Mouse (Mus musculus): ENCODE results near the gene Cd2. TPM values are rescaled to one million over a fixed set of nuclear protein-coding genes. Genes with fewer than 3 reads are reported as not detected.

Cd2 gene
- total RNA-seq, 2 experiments from 2014 or later, result not detected

DNA sequence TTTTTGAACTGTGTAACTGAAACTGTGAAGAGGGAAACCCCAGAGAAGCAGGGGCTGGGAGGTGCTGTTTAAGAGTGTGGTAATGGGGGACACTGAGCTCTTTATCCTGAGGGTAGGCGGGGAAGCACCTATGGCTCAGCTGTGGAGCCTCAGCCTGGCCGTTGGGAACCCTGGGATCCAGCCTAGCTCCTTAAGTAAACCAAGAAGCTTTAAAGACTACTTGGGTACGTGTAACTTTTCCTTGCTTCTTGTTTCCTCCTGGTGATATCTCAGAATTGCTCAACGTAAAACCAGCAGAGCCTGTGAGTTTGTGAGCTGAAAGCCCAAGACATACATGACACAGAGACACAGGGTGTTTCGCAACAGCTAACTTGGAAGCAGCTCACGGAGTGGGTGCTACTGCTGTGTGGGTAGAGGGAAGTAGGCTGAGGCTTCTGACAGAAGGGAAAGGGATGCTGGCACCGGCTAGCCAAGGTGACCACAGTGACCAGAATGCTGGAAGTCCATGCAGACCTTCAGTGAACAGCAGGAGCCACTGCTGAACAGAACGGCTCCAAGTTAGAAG is 5.9 kb upstream of the Cd2 start:
- peak; percentile 26 for DNase-seq (ENCODE audit: low spot score)

DNA sequence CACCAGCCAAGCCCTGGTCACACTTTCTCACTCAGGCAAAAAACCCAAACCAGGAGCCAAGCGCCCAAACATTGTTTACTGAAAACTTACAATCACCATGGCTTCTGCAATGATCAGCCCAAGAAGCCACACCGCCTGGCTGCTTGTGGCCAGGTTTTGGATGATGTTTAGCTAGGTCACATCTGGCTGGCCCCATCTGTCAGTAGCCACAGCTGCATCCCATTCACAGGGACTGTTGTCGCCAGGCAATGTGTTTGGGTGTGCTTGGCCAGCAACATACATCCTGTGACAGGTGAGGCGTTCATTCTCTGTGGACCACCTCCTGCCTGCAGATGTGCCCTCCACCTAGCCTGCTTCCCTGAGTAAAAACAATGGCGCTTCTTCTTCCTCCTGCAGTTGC is 4.9 kb upstream of the Cd2 start:
- peak; percentile 31 for DNase-seq (ENCODE audit: low spot score)

DNA sequence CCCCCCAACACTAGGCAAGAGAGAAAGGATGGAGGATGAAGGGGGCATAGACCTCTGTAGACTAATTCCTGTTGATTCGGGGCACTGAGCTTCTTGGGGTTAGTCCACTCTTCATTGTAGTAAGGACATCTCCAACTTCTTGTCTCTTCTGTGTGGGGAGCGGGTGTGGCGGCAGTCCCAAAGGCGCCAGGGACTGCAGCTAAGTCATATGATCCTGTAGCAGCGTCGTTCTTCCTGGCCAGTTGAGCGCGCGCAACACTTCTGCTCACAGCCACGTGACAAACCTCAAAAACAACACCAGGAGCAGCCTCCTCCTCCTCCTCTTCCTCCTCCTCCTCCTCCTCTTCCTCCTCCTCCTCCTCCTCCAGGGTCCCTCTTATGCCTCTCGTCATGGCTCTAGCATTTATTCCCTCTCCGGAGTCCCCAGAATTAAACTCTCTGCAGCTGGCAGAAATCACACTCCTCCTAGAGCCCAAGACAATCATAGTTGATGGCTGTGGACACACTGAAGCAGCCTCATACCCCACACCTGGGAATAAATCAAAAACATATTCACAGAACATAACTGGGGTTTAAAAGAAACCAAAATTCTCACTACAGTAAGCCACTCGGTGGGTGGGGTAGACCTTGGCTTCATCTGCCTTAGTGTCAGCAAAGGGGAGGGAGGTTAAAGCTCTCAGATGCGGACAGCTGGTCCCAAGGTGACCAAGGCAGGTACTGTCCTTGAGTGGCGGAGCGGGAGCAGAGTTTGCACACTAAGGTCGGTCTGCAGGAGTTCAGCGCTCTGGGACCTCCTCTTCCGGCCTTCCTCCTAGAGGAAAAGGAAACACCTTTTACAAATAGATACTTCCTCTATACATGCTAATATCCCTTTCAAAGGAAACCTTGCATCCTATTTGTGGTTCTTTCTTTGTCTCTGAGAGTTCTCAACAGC is 3.1 kb upstream of the Cd2 start:
- no peak for DNase-seq (ENCODE audit: low spot score)

DNA sequence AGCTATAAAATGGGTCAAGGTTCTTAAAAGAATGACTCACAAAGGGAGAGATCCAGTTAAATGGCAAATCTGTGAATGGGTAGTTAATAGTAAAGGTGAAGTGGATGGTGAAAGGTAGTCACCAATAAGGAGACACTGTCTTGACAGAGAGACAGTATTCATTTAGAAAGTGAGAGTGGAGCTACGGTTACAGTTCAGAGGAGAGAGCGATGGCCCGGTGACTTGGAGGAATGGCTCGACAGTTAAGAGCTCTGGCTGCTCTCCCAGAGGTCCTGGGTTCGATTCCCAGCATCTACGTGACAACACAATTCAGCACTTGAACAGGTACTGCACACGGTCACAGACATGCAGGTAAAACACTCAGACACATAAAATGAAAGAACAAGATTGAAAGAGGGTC is 2.3 kb upstream of the Cd2 start:
- DNase-seq (ENCODE audit: low spot score), result no peak

DNA sequence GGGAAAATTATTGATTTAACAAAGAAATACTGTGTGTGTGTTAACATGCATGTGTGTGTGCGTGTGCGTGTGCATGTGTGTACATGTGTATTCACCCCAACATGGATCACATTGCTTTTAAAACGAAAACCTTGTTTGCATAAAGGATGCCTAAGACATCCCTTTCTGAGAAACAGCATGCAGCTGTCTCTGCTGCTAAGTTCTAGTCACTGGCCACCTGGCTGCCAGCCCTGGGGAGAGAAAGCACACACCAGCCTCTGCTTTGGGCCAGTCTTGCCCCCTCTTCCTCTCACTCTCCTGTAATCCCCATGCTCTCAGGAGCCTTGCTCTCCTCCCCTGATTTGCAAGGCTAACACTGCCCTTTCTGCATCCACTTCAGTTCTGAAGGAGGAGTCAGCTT is 1.7 kb upstream of the Cd2 start:
- DNase-seq (ENCODE audit: low spot score), result no peak

DNA sequence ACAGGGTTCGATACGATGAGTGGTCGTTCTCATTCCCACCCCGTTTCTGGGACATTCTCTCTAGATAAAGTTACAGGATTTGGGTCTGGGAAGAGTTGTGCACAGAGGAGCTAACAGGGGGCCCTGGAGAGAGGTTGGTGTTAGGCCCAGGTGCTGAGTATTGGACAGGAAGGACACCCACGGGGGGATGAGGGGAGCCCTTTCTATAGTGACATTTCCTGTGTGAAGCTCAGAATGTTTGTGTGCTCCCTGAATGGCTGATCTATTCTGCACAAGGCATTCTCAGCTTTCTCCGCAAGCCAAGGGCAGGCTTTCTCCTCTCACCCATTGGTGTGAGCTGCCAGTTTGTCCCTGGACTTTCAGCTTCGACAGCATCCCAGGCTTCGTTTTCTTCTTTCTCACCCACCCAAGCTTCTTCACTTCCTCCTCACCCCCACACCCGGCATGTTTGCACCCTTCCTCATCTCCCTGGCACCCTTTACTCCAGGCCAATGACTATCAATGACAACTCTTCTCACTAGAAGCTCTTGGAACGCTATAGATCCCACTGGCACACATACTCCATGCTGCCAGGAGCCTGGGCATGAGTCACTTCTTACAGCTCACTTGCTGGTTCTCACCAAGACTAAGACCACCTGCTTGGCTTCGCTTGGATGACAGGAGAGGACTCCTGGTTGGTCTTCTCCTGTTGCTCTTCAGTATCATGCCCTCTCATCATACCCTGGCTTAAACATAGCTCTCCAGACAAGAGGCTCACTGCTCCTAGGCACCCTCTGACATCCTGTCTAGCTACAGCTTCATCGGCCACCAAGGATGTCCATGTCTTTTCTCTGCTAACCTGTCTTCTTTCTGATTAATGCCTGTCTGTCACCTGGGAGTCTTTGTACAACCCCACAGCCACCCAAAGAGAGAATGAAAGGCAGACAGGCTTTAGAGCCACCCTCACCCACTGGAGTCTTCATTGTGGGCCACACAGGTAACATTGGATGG is 1.1 kb downstream of the Cd2 start:
- DNase-seq (ENCODE audit: low spot score), result no peak

DNA sequence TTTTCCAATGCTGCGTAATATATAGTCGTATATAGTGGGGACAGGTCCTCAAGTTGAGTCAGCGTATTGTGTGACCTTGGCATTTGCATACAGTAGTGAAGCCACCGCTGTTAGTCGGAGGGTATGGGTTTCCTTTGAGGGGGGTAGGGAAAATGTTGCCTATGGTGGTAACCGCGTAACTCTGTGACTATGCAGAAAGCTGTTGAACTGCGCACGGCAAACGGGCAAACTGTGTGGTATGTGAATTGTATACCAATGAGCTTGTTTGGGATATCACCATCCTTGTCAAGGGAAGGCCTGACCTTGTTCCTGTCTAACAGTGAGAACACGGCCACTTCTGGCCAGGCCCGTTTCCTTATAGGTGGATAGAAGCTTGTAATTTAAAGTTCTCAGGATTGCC is 1.9 kb downstream of the Cd2 start:
- DNase-seq (ENCODE audit: low spot score), result no peak

DNA sequence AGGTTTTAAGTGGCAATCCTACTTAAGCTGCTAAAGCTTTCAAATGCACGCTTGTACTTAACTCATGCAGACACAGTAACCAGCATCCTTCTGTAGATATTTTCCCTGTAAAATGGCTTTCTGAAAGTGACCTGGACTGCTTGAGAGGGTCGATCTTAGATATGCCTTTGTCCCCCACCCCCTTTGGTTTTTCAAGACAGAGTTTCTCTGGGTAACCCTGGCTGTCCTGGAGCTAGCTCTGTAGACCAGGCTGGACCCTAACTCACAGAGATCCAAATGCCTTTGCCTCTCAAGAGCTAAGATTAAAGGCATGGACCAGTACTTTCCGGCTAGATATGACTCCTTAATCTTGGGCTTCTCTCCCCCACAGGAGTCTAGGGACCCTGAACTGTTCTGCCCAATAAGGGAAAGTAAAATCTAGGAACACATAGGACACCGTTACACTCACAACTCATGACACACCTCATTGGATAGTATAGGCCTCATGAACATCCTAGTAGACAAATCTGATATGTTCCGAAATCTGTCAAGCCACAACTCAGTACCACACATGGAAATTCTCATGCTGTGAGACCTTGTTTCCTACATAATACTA is 2.6 kb downstream of the Cd2 start:
- no peak for DNase-seq (ENCODE audit: low spot score)

DNA sequence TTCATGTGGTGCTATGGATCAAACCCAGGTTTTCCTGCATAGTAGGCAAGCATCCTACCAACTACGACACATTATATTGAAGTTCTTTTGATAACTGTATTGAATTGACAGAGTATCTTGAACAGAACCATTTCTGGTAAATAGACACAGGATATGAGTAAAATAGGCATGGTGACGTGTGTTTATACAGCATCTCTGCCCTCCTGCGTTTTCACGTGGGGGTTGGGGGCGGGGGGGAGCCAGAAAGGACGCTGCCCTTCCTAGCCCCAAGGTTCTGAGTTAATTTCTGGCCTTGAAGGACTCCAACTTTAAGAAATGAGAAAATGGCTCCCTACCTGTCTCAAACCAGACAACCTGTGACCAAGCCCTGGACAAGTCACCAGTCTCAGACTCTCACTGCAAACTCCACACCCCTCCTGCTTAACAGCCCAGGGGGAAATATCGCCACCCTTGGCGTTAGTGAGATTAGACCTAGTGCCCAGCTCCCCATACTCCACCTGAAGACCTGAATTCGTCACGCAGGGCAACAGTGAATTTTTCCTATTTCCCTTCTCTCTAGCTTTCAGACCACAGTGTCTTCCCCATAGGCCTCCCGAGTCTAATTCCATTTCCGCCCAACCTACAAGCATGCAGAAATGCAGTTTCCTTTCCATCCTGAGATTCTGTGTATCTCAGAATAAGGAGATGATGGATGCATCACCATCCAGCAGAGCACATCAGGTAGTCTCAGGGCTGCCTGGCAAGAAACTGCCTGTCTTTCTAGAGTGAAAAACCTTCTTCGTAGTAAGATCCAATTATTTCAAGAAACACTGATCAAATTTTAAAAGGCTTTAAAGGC is 3.7 kb downstream of the Cd2 start:
- DNase-seq (ENCODE audit: low spot score), result no peak

DNA sequence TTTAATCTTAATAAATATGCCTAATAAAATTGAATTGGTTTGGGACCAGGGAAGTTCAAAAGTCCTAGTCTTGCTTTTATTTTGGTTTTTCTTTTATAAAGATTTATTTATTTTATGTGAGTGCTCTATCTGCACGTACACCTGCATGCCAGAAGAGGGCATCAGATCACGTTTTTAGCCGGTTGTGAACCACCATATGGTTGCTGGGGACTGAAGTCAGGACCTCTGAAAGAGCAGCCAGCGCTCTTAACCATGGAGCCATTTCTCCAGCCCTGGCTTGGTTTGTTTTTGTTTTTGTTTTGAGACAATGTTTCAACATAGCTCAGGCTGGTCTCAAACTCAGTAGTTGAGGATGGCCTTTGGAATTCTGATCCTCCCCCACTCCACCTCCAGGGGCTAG is 4.3 kb downstream of the Cd2 start:
- DNase-seq (ENCODE audit: low spot score), result no peak

DNA sequence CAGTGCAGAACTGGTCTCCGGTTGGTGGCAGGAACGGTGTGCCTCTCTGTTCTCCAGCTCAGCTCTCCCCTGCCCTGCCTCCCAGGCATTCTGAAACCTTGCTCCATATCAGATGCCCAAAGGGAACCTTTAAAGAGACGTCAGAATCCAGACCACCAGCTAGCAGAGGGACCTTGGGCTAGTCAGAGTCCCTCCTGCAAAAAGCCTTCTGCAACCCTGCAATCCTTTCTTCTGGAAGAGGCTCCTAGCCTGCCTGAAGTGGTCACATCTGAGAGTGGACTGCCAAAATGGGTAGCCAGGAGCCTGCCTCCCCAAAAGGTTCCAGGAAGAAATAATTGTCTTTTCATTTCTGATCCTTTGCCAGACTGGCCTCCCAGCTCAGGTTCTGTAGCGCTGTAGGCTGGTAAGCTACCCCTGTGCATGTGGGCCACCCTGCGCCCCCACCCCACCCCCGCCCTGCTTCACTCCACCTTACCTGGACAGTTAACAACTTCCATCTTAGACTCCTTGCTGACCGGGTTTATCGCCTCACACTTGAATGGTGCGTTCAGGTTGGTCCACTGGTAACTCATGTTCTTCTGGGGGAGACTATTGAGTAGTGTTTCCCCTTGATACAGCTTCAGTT is 5.1 kb downstream of the Cd2 start:
- DNase-seq (ENCODE audit: low spot score), result no peak

DNA sequence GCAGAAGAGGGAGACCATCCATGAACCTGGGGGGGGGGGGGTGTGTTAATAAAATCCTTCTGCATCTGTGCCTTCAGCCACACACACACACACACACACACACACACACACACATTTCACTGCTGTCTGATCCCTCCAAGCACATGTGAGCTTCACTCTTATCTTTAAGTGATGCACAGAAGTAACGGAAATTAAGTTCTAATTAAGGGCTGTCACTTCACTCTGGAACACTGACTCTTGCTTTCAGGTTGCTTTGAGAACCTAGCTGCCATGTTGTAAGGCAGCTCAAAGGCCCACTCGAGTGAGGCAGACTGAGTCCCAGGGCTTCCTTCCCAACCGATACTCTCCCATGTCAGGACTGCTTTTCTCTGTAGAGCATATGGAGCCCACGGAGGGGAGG is 5.9 kb downstream of the Cd2 start:
- no peak for DNase-seq (ENCODE audit: low spot score)

DNA sequence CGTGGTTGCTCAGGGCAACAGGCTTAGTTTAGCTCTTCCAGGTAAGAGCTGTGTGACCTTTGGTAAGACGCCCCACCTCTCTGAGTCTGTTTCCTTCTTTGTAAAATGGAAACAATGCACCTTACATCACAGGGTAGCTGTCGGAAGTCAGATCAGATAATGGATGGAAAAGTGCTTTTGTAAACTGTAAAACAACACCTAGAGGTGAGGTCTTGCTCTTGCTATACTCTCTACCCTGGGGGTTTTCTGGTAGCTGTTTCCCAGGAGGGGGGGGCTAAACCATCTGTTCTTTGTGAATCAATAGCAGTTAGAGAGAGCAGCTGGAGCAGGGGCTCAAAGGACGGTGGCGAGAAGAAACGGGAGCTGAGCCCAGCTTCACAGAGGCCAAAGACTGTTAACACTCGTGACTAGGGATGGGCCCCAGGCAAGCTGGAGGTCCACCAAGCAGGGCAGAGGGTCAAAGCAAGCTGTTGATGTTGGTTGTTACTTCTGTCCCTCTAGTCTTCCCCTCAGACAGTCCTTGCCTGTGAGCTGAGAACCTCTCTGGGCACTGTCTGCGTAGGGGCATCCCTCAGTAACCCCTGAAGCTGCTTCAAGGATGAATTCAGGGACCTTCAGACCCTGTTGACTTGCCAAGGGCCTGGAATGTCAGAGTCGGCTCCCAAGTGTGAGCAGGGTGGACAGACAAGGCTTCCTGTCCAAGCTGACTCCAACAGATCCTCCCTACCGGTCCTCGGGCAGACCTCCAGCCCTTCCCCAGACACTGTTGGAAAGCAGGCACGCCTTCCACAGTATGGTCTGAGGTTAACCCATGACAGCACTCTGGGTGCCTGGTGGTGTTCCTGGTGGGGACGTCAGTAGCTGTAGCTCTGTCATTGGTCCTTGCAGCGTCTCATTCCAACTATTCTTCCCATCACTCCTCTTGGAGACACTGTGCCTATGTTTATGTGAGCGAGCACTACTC is 7.1 kb downstream of the Cd2 start:
- DNase-seq (ENCODE audit: low spot score), result peak; percentile 71

DNA sequence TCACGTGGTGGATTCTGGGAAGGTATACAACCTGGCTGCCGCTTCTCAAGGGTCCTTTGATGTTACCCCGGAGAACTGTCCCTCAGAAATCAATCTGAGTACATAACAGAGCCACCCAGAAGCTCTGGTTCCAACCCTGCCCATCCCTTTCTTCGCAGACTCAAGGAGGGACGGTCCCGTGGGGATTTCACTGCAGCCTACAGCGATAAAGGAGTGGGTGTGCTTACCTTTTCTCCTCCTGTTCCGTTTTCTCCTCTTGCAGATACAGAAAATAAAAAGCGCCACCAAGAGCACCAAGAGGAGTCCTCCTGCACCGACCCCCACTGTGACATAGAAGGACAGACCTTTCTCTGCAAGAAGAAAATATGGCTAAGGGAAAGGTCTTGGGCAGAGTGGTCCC is 8.2 kb downstream of the Cd2 start:
- no peak for DNase-seq (ENCODE audit: low spot score)

DNA sequence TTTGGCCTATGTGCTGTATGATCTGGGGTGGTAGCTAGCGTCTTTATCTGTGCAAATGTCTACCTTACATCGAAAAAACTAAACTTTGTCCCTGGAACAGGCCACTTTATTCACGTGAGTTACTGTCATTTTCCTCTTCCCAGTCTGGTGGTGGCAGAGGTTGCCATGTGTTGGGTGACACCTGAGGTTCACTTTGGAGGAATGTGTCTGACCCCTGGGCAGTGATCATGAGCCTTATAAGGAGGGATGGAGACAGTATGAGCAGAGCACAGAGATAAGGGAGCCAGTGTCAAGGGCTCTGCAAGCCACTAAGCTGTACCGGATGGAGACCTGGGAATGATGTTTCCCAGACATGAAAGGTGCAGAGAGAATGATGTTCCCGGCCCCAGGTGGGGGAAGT is 9.3 kb downstream of the Cd2 start:
- no peak for DNase-seq (ENCODE audit: low spot score)

DNA sequence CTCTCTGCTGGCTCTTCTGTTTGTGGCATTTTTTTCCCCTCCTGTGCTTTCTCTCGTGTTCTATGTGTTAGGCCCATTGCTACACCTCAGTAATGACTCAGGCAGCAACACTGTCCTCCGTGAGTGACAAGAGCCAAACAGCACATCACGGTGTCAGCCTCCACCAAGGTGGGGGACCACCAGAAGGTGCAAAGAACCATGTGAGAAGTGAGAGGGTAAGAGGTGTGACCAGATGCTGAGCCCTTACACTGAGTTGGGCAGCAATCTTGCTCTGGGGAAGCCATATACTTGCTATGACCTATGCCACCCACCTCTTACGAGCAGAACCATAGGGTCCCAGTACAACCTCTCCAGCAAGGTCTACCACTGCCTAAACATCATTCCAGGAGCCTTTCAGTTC is 9.9 kb downstream of the Cd2 start:
- no peak for DNase-seq (ENCODE audit: low spot score)

DNA sequence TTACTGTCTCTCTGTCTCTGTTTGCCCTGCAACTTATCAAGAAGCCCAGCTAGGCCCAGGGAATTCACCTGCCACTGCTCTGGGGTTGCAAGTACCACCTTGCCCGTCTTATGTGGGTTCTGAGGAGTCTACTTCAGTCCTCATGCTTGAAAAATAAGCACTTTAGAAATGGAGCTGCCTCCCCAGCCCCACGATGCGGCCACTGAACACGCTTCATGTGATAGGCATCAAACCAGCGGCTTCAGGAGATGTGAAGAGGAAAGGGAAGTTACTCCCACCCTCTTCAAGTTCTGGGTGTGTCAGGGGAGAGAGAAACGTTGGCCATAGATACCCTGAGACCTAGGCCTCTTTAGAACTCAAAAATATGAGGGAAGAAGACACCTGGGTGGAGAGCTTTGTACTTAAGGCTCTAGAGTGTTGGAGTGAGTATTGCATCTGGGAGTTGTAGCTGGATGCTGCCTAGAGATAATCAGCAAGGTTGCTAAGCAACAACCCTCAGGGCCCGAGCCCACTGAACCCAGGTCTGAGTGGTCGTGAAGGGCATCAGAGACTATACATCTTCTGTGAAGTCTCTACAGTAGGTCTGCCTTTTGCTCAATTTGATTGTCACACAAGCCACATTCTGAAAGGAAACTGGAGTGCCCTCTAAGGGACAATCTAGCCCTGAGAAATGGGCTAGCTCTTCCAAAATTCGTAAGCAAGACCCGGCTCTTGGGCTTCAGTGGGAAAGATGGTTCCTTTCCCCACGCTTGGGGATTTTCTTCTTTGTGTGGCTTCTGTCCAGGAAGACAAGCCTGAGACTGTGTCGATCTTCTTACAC is 11.0 kb downstream of the Cd2 start:
- no peak for DNase-seq (ENCODE audit: low spot score)

DNA sequence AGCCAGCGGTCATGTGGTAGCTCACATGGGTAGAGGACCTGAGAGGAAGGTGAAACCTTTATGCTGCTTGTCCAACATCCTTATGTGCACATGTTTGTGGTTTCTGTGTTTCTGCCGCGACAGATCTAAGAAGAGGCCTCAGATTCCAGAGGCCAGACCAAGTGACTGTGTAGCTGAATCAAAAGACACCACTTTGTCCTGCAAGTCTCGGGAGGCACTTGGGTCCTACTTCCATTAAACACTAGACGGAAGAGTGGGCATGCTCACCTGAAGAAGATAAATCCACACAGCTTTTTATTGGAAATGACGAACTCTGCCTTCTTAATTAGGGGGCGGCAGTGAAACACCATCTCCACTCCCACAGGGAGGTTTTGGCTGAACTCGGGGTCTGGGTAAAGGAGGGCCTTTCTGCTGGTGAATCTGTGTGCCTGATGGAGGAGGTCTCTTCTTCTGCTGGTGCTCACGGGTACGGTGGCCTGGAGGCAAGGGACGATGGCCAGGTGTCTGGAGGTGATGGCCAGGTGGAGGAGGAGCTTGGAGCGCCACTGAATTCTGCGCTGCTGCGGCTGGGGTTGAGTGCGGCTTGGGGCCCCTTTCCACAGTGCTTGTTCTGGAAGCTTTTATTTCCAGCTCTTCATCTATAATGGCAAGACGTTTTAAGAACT is 12.0 kb downstream of the Cd2 start:
- no peak for DNase-seq (ENCODE audit: low spot score)

Data from gastrocnemius, adult 18-20 months (tissue).